Mouse (Mus musculus) MEL (cell line): ENCODE measurements around the gene Rnasel. TPM values are rescaled to one million over a fixed set of nuclear protein-coding genes. Genes with fewer than 3 reads are reported as not detected.

Experiments used
- DNase-seq: peaks from one replicate; pipeline ENCODE4 v3.0.0; 2011; ENCODE audit warnings: low read depth, low spot score
- H3K27ac ChIP-seq: 2 replicates; pipeline ENCODE4 v1.5.1; 2012; ENCODE audit warnings: low read depth, mild to moderate bottlenecking, control low read depth, low read length, moderate library complexity; ENCODE audit not compliant: control insufficient read depth
- H3K27me3 ChIP-seq, 2 experiments: fragments of 150-350 bp in 1 of 2; sonication (generic) in 1 of 2; 2 replicates each; pipeline ENCODE4 v1.6.1; 2012; ENCODE audit warnings: low read length in 2 of 2, mild to moderate bottlenecking in 2 of 2, improper control_type of control experiment in 1 of 2, moderate library complexity in 1 of 2; ENCODE audit not compliant: insufficient read depth in 2 of 2, control insufficient read depth in 1 of 2
- H3K36me3 ChIP-seq, 2 experiments: 2 replicates each; pipeline ENCODE4 v1.6.1; 2012 to 2014; ENCODE audit warnings: low read length in 2 of 2, improper control_type of control experiment in 1 of 2, inconsistent platforms in 1 of 2, mild to moderate bottlenecking in 1 of 2; ENCODE audit not compliant: insufficient read depth in 2 of 2, control insufficient read depth in 1 of 2
- H3K4me1 ChIP-seq, 2 experiments: fragments of 150-350 bp in 1 of 2; sonication (generic) in 1 of 2; 2 replicates each; pipeline ENCODE4 v1.6.1; 2012; ENCODE audit warnings: low read length in 2 of 2, improper control_type of control experiment in 1 of 2, mild to moderate bottlenecking in 1 of 2; ENCODE audit not compliant: insufficient read depth in 2 of 2, control insufficient read depth in 1 of 2
- H3K4me3 ChIP-seq, 2 experiments: fragments of 150-350 bp in 1 of 2; sonication (generic) in 1 of 2; 2 replicates each; pipeline ENCODE4 v1.5.1; 2012; ENCODE audit warnings: low read depth in 2 of 2, low read length in 2 of 2, mild to moderate bottlenecking in 2 of 2, moderate library complexity in 2 of 2, control low read depth in 1 of 2, improper control_type of control experiment in 1 of 2; ENCODE audit not compliant: control insufficient read depth in 1 of 2, insufficient read depth in 1 of 2
- H3K79me2 ChIP-seq: 2 replicates; pipeline ENCODE4 v1.6.1; 2012; ENCODE audit warnings: mild to moderate bottlenecking, low read length, moderate library complexity; ENCODE audit not compliant: control insufficient read depth, poor library complexity, insufficient read depth
- H3K9ac ChIP-seq: 2 replicates; pipeline ENCODE4 v1.6.1; 2012; ENCODE audit warnings: low read depth, mild to moderate bottlenecking, control low read depth, low read length, moderate library complexity; ENCODE audit not compliant: control insufficient read depth, poor library complexity, severe bottlenecking
- H3K9me3 ChIP-seq: fragments of 150-350 bp; sonication (generic); replicated peaks from 2 replicates; pipeline ENCODE4 v1.6.1; 2012; ENCODE audit warnings: mild to moderate bottlenecking, low read length, improper control_type of control experiment, moderate library complexity; ENCODE audit not compliant: insufficient read depth
- BHLHE40 ChIP-seq: IDR thresholded peaks from 2 replicates; pipeline ENCODE4 v1.6.1; 2012; ENCODE audit warnings: low read depth, mild to moderate bottlenecking, inconsistent platforms, low read length, improper control_type of control experiment, borderline replicate concordance
- CHD1 ChIP-seq: IDR thresholded peaks from 2 replicates; pipeline ENCODE4 v1.6.1; 2012; ENCODE audit warnings: low read depth, mild to moderate bottlenecking, inconsistent platforms, low read length, improper control_type of control experiment
- E2F4 ChIP-seq: IDR thresholded peaks from 2 replicates; pipeline ENCODE4 v1.6.1; 2011; ENCODE audit warnings: low read depth, low read length, improper control_type of control experiment, borderline replicate concordance
- GABPA ChIP-seq: IDR thresholded peaks from 2 replicates; pipeline ENCODE4 v1.6.1; 2012; ENCODE audit warnings: low read depth, mild to moderate bottlenecking, inconsistent platforms, low read length, improper control_type of control experiment, moderate library complexity
- HCFC1 ChIP-seq: IDR thresholded peaks from 2 replicates; pipeline ENCODE4 v1.6.1; 2012; ENCODE audit warnings: low read depth, mild to moderate bottlenecking, inconsistent platforms, low read length, improper control_type of control experiment, moderate library complexity
- JUND ChIP-seq: IDR thresholded peaks from 2 replicates; pipeline ENCODE4 v1.6.1; 2011; ENCODE audit warnings: low read depth, mild to moderate bottlenecking, improper control_type of control experiment, low read length
- KAT2A ChIP-seq: conservative IDR thresholded peaks from 2 replicates; pipeline ENCODE4 v1.6.1; 2012; ENCODE audit warnings: low read depth, low read length, improper control_type of control experiment, inconsistent platforms
- MAFK ChIP-seq: IDR thresholded peaks from 2 replicates; pipeline ENCODE4 v1.6.1; 2011; ENCODE audit warnings: low read depth, mild to moderate bottlenecking, low read length, improper control_type of control experiment, borderline replicate concordance
- MEF2A ChIP-seq: IDR thresholded peaks from 2 replicates; pipeline ENCODE4 v1.6.1; 2014; ENCODE audit warnings: low read depth, mild to moderate bottlenecking, inconsistent platforms, low read length, improper control_type of control experiment; ENCODE audit not compliant: poor library complexity, insufficient replicate concordance, severe bottlenecking; ENCODE audit errors: extremely low read depth
- MXI1 ChIP-seq: IDR thresholded peaks from 2 replicates; pipeline ENCODE4 v1.6.1; 2011; ENCODE audit warnings: mild to moderate bottlenecking, low read depth, low read length, improper control_type of control experiment
- POLR2AphosphoS2 ChIP-seq: IDR thresholded peaks from 2 replicates; pipeline ENCODE4 v1.6.1; 2011; ENCODE audit warnings: low read length, improper control_type of control experiment
- RAD21 ChIP-seq: IDR thresholded peaks from 2 replicates; pipeline ENCODE4 v1.6.1; 2011; ENCODE audit warnings: mild to moderate bottlenecking, low read depth, low read length, improper control_type of control experiment
- SIN3A ChIP-seq: IDR thresholded peaks from 2 replicates; pipeline ENCODE4 v1.6.1; 2012; ENCODE audit warnings: low read length, improper control_type of control experiment, inconsistent platforms
- SMC3 ChIP-seq: IDR thresholded peaks from 2 replicates; pipeline ENCODE4 v1.6.1; 2011; ENCODE audit warnings: low read depth, low read length, improper control_type of control experiment
- TCF12 ChIP-seq: IDR thresholded peaks from 2 replicates; pipeline ENCODE4 v1.6.1; 2014; ENCODE audit warnings: low read depth, mild to moderate bottlenecking, inconsistent platforms, low read length, improper control_type of control experiment, moderate library complexity
- USF2 ChIP-seq, 2 experiments: IDR thresholded peaks; 2 replicates each; pipeline ENCODE4 v1.6.1; 2011 to 2012; ENCODE audit warnings: improper control_type of control experiment in 2 of 2, low read length in 2 of 2, borderline replicate concordance in 1 of 2, inconsistent platforms in 1 of 2, low read depth in 1 of 2, mild to moderate bottlenecking in 1 of 2; ENCODE audit not compliant: insufficient read depth in 1 of 2
- ZMIZ1 ChIP-seq: IDR thresholded peaks from 2 replicates; pipeline ENCODE4 v1.6.1; 2012; ENCODE audit warnings: low read depth, mild to moderate bottlenecking, inconsistent platforms, low read length, improper control_type of control experiment, moderate library complexity
- polyA plus RNA-seq, 2 experiments: library from polyadenylated mRNA; stranded (reverse) in 1 of 2; unstranded in 1 of 2; fragments of >175 nt in 1 of 2; fragments of >200 nt in 1 of 2; gene quantifications; 2 replicates each; pipeline versions ENCODE4 v1.2.1 to v1.2.4; 2012; ENCODE audit warnings: low replicate concordance in 2 of 2, low read depth in 1 of 2; ENCODE audit not compliant: insufficient read length in 2 of 2, insufficient read depth in 1 of 2, missing spikeins in 1 of 2
- total RNA-seq: library from RNA; depleted of rRNA; stranded (reverse); fragments of 300-350 nt; gene quantifications from 2 replicates; pipeline ENCODE4 v1.2.3, GENCODE M21; 2012

Gene Rnasel
- total and polyA plus RNA-seq, 3 experiments, result 5.2 to 8.1 TPM; not detected in 1

DNA sequence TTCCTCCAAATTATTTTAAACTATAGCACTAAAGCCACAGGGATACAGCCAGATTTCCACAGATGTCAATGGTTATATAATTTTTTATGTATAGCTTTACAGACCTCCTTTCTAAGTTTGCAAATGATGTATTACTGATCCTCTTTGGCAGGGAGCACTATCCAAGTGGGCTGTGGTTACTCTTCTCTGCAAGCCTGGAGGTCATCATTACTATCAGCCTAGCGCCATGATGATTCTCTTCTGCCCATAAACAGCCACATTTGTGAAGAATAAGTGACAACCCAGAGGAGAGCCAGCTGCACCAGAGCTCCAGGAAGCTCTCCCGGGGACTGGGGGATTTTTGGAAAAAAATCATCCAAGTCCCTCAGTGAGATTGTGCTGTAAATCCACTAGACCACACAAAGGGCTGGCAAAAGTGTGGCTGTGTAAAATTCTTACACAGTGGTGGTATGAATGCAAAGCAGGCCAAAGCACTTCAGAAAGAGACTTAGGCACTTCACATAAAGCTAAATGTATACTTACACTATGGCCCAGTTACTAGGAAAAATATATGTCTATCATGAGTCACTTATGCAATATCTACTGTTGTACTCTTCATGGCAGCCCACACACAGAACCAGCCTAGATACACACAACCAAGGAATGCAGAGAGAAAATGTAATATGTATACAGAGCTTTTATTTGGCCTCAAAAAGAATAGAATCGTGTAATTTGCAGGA, 37.5 kb upstream of the Rnasel start:
- Histone ChIP-seq H3K4me1 (no peaks in the 10 kb centered on the region), H3K79me2 (no peaks in the 10 kb centered on the region), H3K27ac (no peak overlapping the region), H3K9me3 (no peaks in the 10 kb centered on the region), H3K4me3 (no peak overlapping the region), H3K36me3 (no peaks in the 10 kb centered on the region), H3K9ac (no peak overlapping the region), H3K27me3 (no peaks in the 10 kb centered on the region)
- DNase-seq, result no peak
- TF ChIP-seq GABPA, result no peak

- Histone ChIP-seq H3K79me2 (no peaks in the 10 kb centered on the region), H3K4me1 (no peaks in the 10 kb centered on the region), H3K27ac (no peak overlapping the region), H3K9ac (no peak overlapping the region), H3K36me3 (no peaks in the 10 kb centered on the region), H3K27me3 (no peaks in the 10 kb centered on the region), H3K4me3 (no peak overlapping the region), H3K9me3 (no peaks in the 10 kb centered on the region)
- no peak for DNase-seq
- TF ChIP-seq E2F4 (no peak), HCFC1 (no peak), ZMIZ1 (no peak), SMC3 (no peak), POLR2AphosphoS2 (no peak), JUND (no peak), MAFK (no peak), BHLHE40 (no peak), MEF2A (no peak), CHD1 (no peak), GABPA (no peak)
These were observed 36.6 kb upstream of the Rnasel start for GRCm38 (mm10) chr1:153712633-153713032.

- no peak overlapping the region for H3K4me3 ChIP-seq
- TF ChIP-seq SIN3A (no peak), MXI1 (no peak), KAT2A (no peak), TCF12 (no peak), HCFC1 (no peak), USF2 (IDR thresholded peaks at IDR 0.05; ENCODE audit: borderline replicate concordance in 1 of 2, insufficient read depth in 1 of 2, low read depth in 1 of 2, low read length in 2 of 2) (no peak), RAD21 (no peak), JUND (no peak)
- no peaks in the 10 kb centered on the region for H3K9me3 ChIP-seq
- no peak overlapping the region for H3K9ac ChIP-seq
- no peaks in the 10 kb centered on the region; a peak in 1 of 4 replicates for H3K27me3 ChIP-seq
- no peak overlapping the region for H3K27ac ChIP-seq
- H3K79me2 ChIP-seq, result no peaks in the 10 kb centered on the region
- no peaks in the 10 kb centered on the region for H3K4me1 ChIP-seq
- H3K36me3 ChIP-seq, result no peaks in the 10 kb centered on the region
- no peak for DNase-seq
These were observed 31.2 kb upstream of the Rnasel start for GRCm38 (mm10) chr1:153717990-153718389.
